Mouse (Mus musculus) telencephalon, adult 2 months (tissue): Measurements from ENCODE around the gene Adra2b.

ENCODE experiments used
- DNase-seq: peaks from one replicate; pipeline ENCODE4 v3.0.0-alpha.2; 2011; ENCODE audit warnings: low read depth, low spot score

Gene Adra2b

GRCm38 (mm10) chr2:127362459-127363281 lies at the start of gene Adra2b:
Adra2b (plus strand) TSS chr2:127363208.
- peak; percentile 55 for DNase-seq

- no peak for DNase-seq
Observed at GRCm38 (mm10) chr2:127313878-127314277, 49.1 kb upstream of the Adra2b start.

GRCm38 (mm10) chr2:127314467-127315154 lies 48.4 kb upstream of the Adra2b start:
- DNase-seq, result no peak

- no peak for DNase-seq
Observed at GRCm38 (mm10) chr2:127315155-127315470, 47.9 kb upstream of the Adra2b start.

- no peak for DNase-seq
Observed at GRCm38 (mm10) chr2:127316431-127316830, 46.6 kb upstream of the Adra2b start.

- no peak for DNase-seq
Observed at GRCm38 (mm10) chr2:127318136-127318535, 44.9 kb upstream of the Adra2b start.

- no peak for DNase-seq
Observed at GRCm38 (mm10) chr2:127319071-127319470, 43.9 kb upstream of the Adra2b start.

GRCm38 (mm10) chr2:127322671-127323285 lies 40.2 kb upstream of the Adra2b start:
- DNase-seq, result no peak

- DNase-seq, result no peak
Observed at GRCm38 (mm10) chr2:127323667-127324066, 39.3 kb upstream of the Adra2b start.

GRCm38 (mm10) chr2:127324456-127324855 lies 38.6 kb upstream of the Adra2b start:
- no peak for DNase-seq

GRCm38 (mm10) chr2:127328090-127328851 lies 34.7 kb upstream of the Adra2b start:
- no peak for DNase-seq

GRCm38 (mm10) chr2:127332807-127333570 lies 30.0 kb upstream of the Adra2b start:
- DNase-seq, result no peak

GRCm38 (mm10) chr2:127333945-127334603 lies 28.9 kb upstream of the Adra2b start:
- no peak for DNase-seq

- DNase-seq, result no peak
Observed at GRCm38 (mm10) chr2:127335078-127335541, 27.9 kb upstream of the Adra2b start.

GRCm38 (mm10) chr2:127335767-127336496 lies 27.1 kb upstream of the Adra2b start, which contains the start of gene Dusp2:
Dusp2 (plus strand) TSS chr2:127336159.
- DNase-seq, result peak; percentile 24

- DNase-seq, result no peak
Observed at GRCm38 (mm10) chr2:127336497-127336832, 26.5 kb upstream of the Adra2b start.

- DNase-seq, result no peak
Observed at GRCm38 (mm10) chr2:127336885-127337284, 26.1 kb upstream of the Adra2b start.

- no peak for DNase-seq
Observed at GRCm38 (mm10) chr2:127337531-127337930, 25.5 kb upstream of the Adra2b start.

- no peak for DNase-seq
Observed at GRCm38 (mm10) chr2:127338012-127338411, 25.0 kb upstream of the Adra2b start.

GRCm38 (mm10) chr2:127338416-127338815 lies 24.6 kb upstream of the Adra2b start, which contains the start of gene Astl:
Astl (plus strand) TSS chr2:127338639.
- DNase-seq, result no peak
